Mouse (Mus musculus): Measurements from ENCODE around the gene Itih1.

Gene Itih1

GRCm38 (mm10) chr14:30943038-30943437 lies at the start of gene Itih1:
TSS of gene Itih1 (minus strand) at chr14:30943289.
- 95% methylated on average over 7 of the region's 7 CpGs for WGBS

GRCm38 (mm10) chr14:30976222-30976621 lies 33.1 kb upstream of the Itih1 start:
- 90% methylated on average over 3 of the region's 3 CpGs for WGBS

- 17% methylated on average over 6 of the region's 6 CpGs for WGBS
These were observed 31.1 kb upstream of the Itih1 start for GRCm38 (mm10) chr14:30974204-30974603.

- WGBS, result 97% methylated on average over 1 of the region's 1 CpGs
These were observed 17.3 kb upstream of the Itih1 start for GRCm38 (mm10) chr14:30960366-30960765.

GRCm38 (mm10) chr14:30959031-30959430 lies 15.9 kb upstream of the Itih1 start:
- 95% methylated on average over 4 of the region's 4 CpGs for WGBS

- 74% methylated on average over 2 of the region's 2 CpGs for WGBS
These were observed 15.4 kb upstream of the Itih1 start for GRCm38 (mm10) chr14:30958517-30958916.

GRCm38 (mm10) chr14:30951154-30951825 lies 8.2 kb upstream of the Itih1 start, which contains the start of gene Nek4:
TSS of gene Nek4 (plus strand) at chr14:30951377.
- 0% methylated on average over 57 of the region's 57 CpGs for WGBS

- WGBS, result 95% methylated on average over 10 of the region's 10 CpGs
These were observed 6.9 kb upstream of the Itih1 start for GRCm38 (mm10) chr14:30949986-30950385.

GRCm38 (mm10) chr14:30944745-30945144 lies 1.7 kb upstream of the Itih1 start:
- WGBS, result 90% methylated on average over 2 of the region's 2 CpGs

- 55% methylated on average over 11 of the region's 11 CpGs for WGBS
These were observed 978 bp upstream of the Itih1 start for GRCm38 (mm10) chr14:30943860-30944674.

GRCm38 (mm10) chr14:30942254-30942653 lies 835 bp downstream of the Itih1 start:
- 98% methylated on average over 4 of the region's 4 CpGs for WGBS

- 94% methylated on average over 9 of the region's 9 CpGs for WGBS
These were observed 9.7 kb downstream of the Itih1 start for GRCm38 (mm10) chr14:30933351-30933750.

- WGBS, result 95% methylated on average over 4 of the region's 4 CpGs
These were observed 12.7 kb downstream of the Itih1 start for GRCm38 (mm10) chr14:30930386-30930785.

- WGBS, result 81% methylated on average over 3 of the region's 3 CpGs
These were observed 17.6 kb downstream of the Itih1 start for GRCm38 (mm10) chr14:30925492-30925891.

GRCm38 (mm10) chr14:30923375-30924105 lies 19.5 kb downstream of the Itih1 start, which contains the start of gene Itih3:
TSS of gene Itih3 (minus strand) at chr14:30923760.
- WGBS, result 51% methylated on average over 6 of the region's 6 CpGs

GRCm38 (mm10) chr14:30922053-30922670 lies 20.9 kb downstream of the Itih1 start:
- 35% methylated on average over 8 of the region's 8 CpGs for WGBS

GRCm38 (mm10) chr14:30916516-30916915 lies 26.6 kb downstream of the Itih1 start:
- 90% methylated on average over 1 of the region's 1 CpGs for WGBS

GRCm38 (mm10) chr14:30913404-30913803 lies 29.7 kb downstream of the Itih1 start:
- 79% methylated on average over 5 of the region's 5 CpGs for WGBS

GRCm38 (mm10) chr14:30912641-30913040 lies 30.4 kb downstream of the Itih1 start:
- WGBS, result 89% methylated on average over 8 of the region's 8 CpGs

- 91% methylated on average over 8 of the region's 8 CpGs for WGBS
These were observed 31.9 kb downstream of the Itih1 start for GRCm38 (mm10) chr14:30911141-30911540.

GRCm38 (mm10) chr14:30907814-30908265 lies 35.2 kb downstream of the Itih1 start:
- WGBS, result 65% methylated on average over 3 of the region's 3 CpGs

GRCm38 (mm10) chr14:30906001-30906400 lies 37.1 kb downstream of the Itih1 start:
- WGBS, result 79% methylated on average over 6 of the region's 6 CpGs
